Mouse (Mus musculus) hindbrain, postnatal 0 days (tissue): ENCODE results near the gene Nlrp6. TPM values are rescaled to one million over a fixed set of nuclear protein-coding genes. Genes with fewer than 3 reads are reported as not detected.
A peak's percentile ranks its signal among the peaks of the same experiment; 100 is the strongest.

Experiments used
- ATAC-seq: fragments of 200-750 bp; cut with Nextera tagmentation; 2 replicates; pipeline ENCODE4 v1.8.0; 2017; ENCODE audit warnings: mild to moderate bottlenecking, moderate TSS enrichment, moderate library complexity
- DNase-seq: peaks from one replicate; pipeline ENCODE4 v3.0.0-alpha.2; 2015; ENCODE audit warnings: low spot score
- H3K27ac ChIP-seq: fragments of 300-500 bp; sonication (generic); 2 replicates; pipeline ENCODE4 v1.5.1; 2014; ENCODE audit warnings: mild to moderate bottlenecking
- H3K27me3 ChIP-seq: fragments of 300-500 bp; sonication (generic); 2 replicates; pipeline ENCODE4 v1.6.1; 2014; ENCODE audit warnings: low read length, mixed read lengths; ENCODE audit not compliant: insufficient read depth
- H3K36me3 ChIP-seq: fragments of 300-500 bp; sonication (generic); 2 replicates; pipeline ENCODE4 v1.6.1; 2014; ENCODE audit warnings: low read length, mixed read lengths; ENCODE audit not compliant: insufficient read depth
- H3K4me1 ChIP-seq: fragments of 300-500 bp; sonication (generic); 2 replicates; pipeline ENCODE4 v1.6.1; 2014; ENCODE audit warnings: antibody characterized with exemption, low read length, mixed read lengths; ENCODE audit not compliant: insufficient read depth
- H3K4me2 ChIP-seq: fragments of 300-500 bp; sonication (generic); 2 replicates; pipeline ENCODE4 v1.6.1; 2014; ENCODE audit warnings: low read depth, mild to moderate bottlenecking, low read length, moderate library complexity, mixed read lengths
- H3K4me3 ChIP-seq: fragments of 300-500 bp; sonication (generic); 2 replicates; pipeline ENCODE4 v1.5.1; 2014; ENCODE audit warnings: low read length
- H3K9ac ChIP-seq: fragments of 300-500 bp; sonication (generic); replicated peaks from 2 replicates; pipeline ENCODE4 v1.6.1; 2014; ENCODE audit warnings: mild to moderate bottlenecking, low read length, moderate library complexity, mixed read lengths
- H3K9me3 ChIP-seq: fragments of 300-500 bp; sonication (generic); 2 replicates; pipeline ENCODE4 v1.6.1; 2016; ENCODE audit warnings: low read length, mixed read lengths
- CTCF ChIP-seq: IDR thresholded peaks from 2 replicates; pipeline ENCODE4 v1.5.1; 2016; ENCODE audit warnings: antibody characterized with exemption, control low read depth, low read depth
- WGBS: fragments of 180-500 bp; shearing (Covaris S2); extraction: QIAGEN DNeasy Blood & Tissue Kit; methylation state at CpG from one replicate; pipeline ENCODE4 v1.1.7; 2014; 5-methylcytosine and 5-hydroxymethylcytosine counted together
- polyA plus RNA-seq: library from polyadenylated mRNA; unstranded; fragments of >200 nt; fragmentation: Nextera tagmentation; extraction: Ambion mirVana; gene quantifications from 2 replicates; pipeline ENCODE4 v1.2.1, GENCODE M21; 2015
- total RNA-seq: library from RNA; depleted of rRNA; stranded (reverse); fragments of >200 nt; gene quantifications from 2 replicates; pipeline ENCODE4 v1.2.3, GENCODE M21; 2014

Nlrp6 gene
- total and polyA plus RNA-seq, 2 experiments from 2014 or later, result 0.61 to 1.1 TPM

DNA sequence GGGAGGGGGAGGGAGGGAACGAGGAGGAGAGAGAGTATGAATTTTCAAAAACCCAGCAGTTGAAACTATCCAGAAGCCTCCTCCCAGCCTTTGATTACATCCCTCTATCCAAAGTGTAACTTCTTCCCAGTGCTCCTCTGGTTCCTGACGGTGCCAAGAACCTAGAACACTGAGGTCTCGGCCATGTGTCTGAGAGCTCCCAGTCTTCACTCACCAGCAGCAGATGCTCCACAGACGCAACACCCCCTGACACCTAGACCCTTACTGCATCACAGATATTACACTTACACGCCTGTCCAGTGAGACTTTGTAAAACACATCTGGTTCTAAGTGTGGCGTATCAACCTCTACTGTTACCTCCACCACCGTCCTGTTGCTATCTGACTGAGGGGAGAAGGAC is 31.7 kb downstream of the Nlrp6 start:
- Histone ChIP-seq H3K4me2 (no peak overlapping the region), H3K4me3 (no peak overlapping the region), H3K36me3 (no peaks in the 10 kb centered on the region), H3K9me3 (no peaks in the 10 kb centered on the region), H3K9ac (no peak overlapping the region), H3K4me1 (peaks cover 4% of the 10 kb centered on the region; the same call in 1 of the 2 replicates), H3K27me3 (no peaks in the 10 kb centered on the region), H3K27ac (no peak overlapping the region)
- DNase-seq (no peak), ATAC-seq (no peak)
- no peak for TF ChIP-seq CTCF
- 85% methylated on average over 7 of the region's 7 CpGs for WGBS

- Histone ChIP-seq H3K9me3 (no peaks in the 10 kb centered on the region), H3K4me1 (peaks cover 4% of the 10 kb centered on the region; the same call in 1 of the 2 replicates), H3K9ac (no peak overlapping the region), H3K4me3 (no peak overlapping the region), H3K4me2 (no peak overlapping the region), H3K36me3 (no peaks in the 10 kb centered on the region), H3K27ac (no peak overlapping the region), H3K27me3 (no peaks in the 10 kb centered on the region)
- 85% methylated on average over 11 of the region's 11 CpGs for WGBS
- DNase-seq (no peak), ATAC-seq (no peak)
- no peak for TF ChIP-seq CTCF
Observed at GRCm38 (mm10) chr7:140953133-140953532, 32.4 kb downstream of the Nlrp6 start.

DNA sequence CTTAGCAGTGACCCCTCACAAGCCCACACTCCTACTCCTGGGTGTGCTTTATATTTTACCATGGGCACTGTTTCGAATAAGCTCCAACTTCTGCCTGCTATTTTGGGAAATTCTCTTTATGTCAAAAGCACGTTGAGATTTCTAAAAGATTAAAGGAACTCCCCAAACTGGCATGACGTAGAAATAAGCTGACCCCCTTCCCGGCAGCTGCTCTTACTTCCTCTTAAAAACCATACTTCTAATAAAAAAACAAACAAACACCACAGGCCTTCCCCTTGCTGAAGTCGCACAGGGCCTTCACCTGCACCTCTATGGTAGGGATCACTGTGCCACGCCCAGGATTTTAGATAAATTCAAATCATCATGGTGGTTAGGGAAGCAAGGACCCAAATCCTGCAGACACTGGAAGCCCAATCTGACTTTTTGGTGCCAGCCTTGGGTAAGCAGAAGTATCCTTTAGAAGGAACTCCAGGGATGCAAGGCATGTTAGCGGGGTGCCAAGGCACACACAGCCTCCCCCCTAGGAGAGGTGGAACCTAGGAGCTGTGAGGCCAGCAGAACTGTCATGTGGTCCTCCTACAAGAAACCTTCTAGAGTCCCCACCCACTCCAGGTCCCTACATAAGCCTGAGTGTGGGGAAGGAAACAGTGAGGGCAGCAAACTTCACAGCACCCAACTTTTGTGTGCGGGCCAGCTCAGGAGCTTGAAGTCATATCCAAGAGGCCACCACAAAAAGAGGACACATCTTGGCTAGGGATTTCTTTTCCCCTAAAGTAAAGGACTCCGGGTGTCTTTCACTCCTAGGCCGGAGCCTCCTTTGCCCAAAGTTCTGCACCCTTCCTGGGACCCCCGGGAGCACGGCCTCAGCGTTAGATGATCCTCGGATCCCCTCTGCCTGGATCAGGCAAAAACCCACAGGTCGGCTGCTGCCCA is 33.4 kb downstream of the Nlrp6 start:
- Histone ChIP-seq H3K9ac (no peak overlapping the region), H3K4me2 (peak overlapping the region; percentile 61), H3K27ac (no peak overlapping the region), H3K4me1 (peaks cover 4% of the 10 kb centered on the region; the same call in 1 of the 2 replicates), H3K4me3 (no peak overlapping the region), H3K27me3 (no peaks in the 10 kb centered on the region), H3K36me3 (no peaks in the 10 kb centered on the region), H3K9me3 (no peaks in the 10 kb centered on the region)
- ATAC-seq (no peak), DNase-seq (no peak)
- no peak for TF ChIP-seq CTCF
- WGBS, result 68% methylated on average over 15 of the region's 15 CpGs

DNA sequence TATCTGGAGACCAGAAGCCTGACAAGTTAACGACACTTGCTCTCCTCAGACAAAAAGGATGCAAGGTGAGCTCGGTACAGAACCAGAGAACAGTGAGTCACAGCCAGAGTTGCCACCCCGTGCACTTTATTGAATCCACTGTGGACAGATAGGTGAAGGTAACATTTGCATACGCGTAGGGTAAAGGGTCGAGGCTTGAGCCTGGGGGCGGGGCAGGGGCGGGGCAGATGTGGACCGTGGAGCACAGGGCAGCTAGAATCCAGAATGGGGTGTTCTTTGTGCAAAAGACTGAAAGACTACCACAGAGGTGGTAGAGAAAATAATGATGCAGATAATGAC is 34.0 kb downstream of the Nlrp6 start:
- Histone ChIP-seq H3K9ac (no peak overlapping the region), H3K9me3 (no peaks in the 10 kb centered on the region), H3K36me3 (no peaks in the 10 kb centered on the region), H3K4me3 (peak overlapping the region; percentile 32; the same call in 1 of the 2 replicates), H3K4me2 (peak overlapping the region; percentile 61), H3K27ac (no peak overlapping the region), H3K27me3 (no peaks in the 10 kb centered on the region), H3K4me1 (peaks cover 4% of the 10 kb centered on the region; the same call in 1 of the 2 replicates)
- 18% methylated on average over 9 of the region's 9 CpGs for WGBS
- no peak for DNase-seq
- no peak for TF ChIP-seq CTCF
- ATAC-seq, result no peak

- no peaks in the 10 kb centered on the region for H3K36me3 ChIP-seq
- DNase-seq (peak; percentile 45), ATAC-seq (peak; percentile 41; the same call in 1 of the 2 replicates)
- H3K27me3 ChIP-seq, result no peaks in the 10 kb centered on the region
- 0 out of 2 replicates have a peak overlapping the region, but pooled peaks have one; percentile 37 for H3K9ac ChIP-seq
- no peaks in the 10 kb centered on the region for H3K9me3 ChIP-seq
- no peak for TF ChIP-seq CTCF
- 20% methylated on average over 17 of the region's 17 CpGs for WGBS
- no peak overlapping the region for H3K27ac ChIP-seq
- peak overlapping the region; percentile 32 for H3K4me3 ChIP-seq
- H3K4me1 ChIP-seq, result peaks cover 4% of the 10 kb centered on the region; the same call in 1 of the 2 replicates
- H3K4me2 ChIP-seq, result peak overlapping the region; percentile 61
Observed at GRCm38 (mm10) chr7:140955342-140955741, 34.6 kb downstream of the Nlrp6 start.

DNA sequence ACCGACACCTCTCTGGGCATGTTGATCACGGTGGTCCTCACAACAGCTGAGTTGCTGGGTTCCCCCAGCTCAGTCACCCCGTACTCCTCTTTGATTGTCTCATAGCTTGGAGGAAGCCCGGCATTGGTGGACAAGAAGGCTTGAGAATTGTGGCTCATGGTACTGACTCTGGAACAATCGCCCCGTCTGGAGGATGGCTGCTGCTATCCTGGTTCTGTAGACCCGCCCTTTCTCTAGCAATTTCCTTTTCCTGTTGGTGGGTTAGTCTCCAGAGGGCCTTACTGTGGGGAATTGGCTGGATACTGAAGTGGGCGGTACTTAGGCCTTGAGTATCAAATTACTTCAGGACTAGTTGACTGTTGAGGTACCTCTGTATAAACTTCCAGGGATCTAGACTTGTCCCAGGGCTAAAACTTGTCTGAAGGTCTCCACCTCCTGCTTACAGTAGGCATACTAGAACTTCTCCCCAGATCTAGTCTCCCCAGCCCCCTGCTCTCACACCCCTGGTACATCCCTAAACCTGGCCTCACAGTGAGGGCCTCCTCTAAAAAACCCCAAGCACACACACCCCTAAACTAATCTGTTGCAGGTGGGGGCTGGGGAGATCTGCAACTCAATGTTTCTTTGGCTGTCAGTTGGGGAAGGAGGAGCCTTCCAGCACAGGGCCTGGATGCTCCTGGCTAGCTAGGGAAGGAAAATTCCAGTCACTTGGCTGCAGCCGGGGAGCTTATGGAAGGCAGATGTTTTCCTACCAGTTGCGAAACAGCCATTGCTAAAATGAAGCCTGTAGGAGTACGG is 35.3 kb downstream of the Nlrp6 start, which contains the start of the genes Gm45717 and Ifitm2:
Gene Gm45717 (minus strand): TSS at position 180 of the 798 bp plus-strand sequence.
Gene Ifitm2 (minus strand): TSS at position 230 of the 798 bp plus-strand sequence.
- DNase-seq (peak; percentile 64), ATAC-seq (peak; percentile 83)
- TF ChIP-seq CTCF, result no peak
- peaks cover 3% of the 10 kb centered on the region; the same call in 1 of the 2 replicates for H3K4me1 ChIP-seq
- H3K27me3 ChIP-seq, result no peaks in the 10 kb centered on the region
- H3K9me3 ChIP-seq, result no peaks in the 10 kb centered on the region
- peak within 1 kb of the TSS; percentile 27; the same call in 1 of the 2 replicates for H3K27ac ChIP-seq
- H3K9ac ChIP-seq, result 0 out of 2 replicates have a peak within 1 kb of the TSS, but pooled peaks have one; percentile 37
- WGBS, result 21% methylated on average over 11 of the region's 11 CpGs
- no peaks in the 10 kb centered on the region for H3K36me3 ChIP-seq
- H3K4me3 ChIP-seq, result peak within 1 kb of the TSS; percentile 32
- peak within 1 kb of the TSS; percentile 61 for H3K4me2 ChIP-seq
